26 mouse cellular contexts compared by ENCODE assay signal in the genomic region with DNA sequence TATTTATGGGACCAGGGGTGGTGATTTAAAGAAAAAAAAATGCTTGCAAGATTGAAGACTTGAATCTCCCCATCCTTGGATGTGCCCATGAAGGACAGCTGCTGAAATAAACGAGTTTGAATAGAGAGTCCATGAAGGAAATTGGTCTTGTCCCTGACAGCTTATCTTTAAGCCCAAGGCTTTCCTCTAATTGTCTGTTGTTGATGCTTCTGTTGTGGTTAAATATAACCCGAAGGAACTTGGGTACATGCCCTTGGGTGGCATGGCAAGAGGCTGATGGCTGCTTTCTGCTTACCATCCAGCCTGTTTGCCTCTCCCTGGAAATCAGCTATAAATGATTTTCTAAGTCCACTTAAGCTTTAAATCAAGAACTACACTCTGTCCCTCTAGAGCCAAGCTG.
DNase-seq lines count a peak whose midpoint lies in the region; ATAC-seq lines count a peak whose summit lies in the region.
"Had no signal": no experiment of that assay in that cellular context is flagged by ENCODE, and none has a peak within 500 bp of the region (broad histone marks: within the 10 kb centered on the region; RNA-seq: fewer than 3 reads in every experiment).

No protein-coding gene starts in this region.

- H3K9me3 ChIP-seq in lung, embryonic 16.5 days (ENCODE audit: control insufficient read depth, low read length), result no peaks in the 10 kb centered on the region
- no peaks in the 10 kb centered on the region for H3K9me3 ChIP-seq in heart, embryonic 12.5 days (replicated peaks)
- H3K9me3 ChIP-seq: embryonic facial prominence, embryonic 10.5 days; embryonic facial prominence, embryonic 13.5 days; forebrain, embryonic 12.5 days; forebrain, embryonic 15.5 days; heart, embryonic 10.5 days; hindbrain, embryonic 10.5 days; hindbrain, embryonic 13.5 days had no signal

- H3K4me3 ChIP-seq in lung, embryonic 16.5 days (ENCODE audit: low read length), result no peak overlapping the region
- no peak overlapping the region for H3K4me3 ChIP-seq in heart, embryonic 12.5 days
- H3K4me3 ChIP-seq: embryonic facial prominence, embryonic 10.5 days; embryonic facial prominence, embryonic 13.5 days; erythroblast, embryonic 14.5 days; forebrain, embryonic 12.5 days; forebrain, embryonic 15.5 days; heart, embryonic 10.5 days; hindbrain, embryonic 10.5 days; hindbrain, embryonic 13.5 days had no signal

- H3K27ac ChIP-seq in lung, embryonic 16.5 days (ENCODE audit: low read length), result peak overlapping the region; percentile 61; the same call in 1 of the 2 replicates
- H3K27ac ChIP-seq in heart, embryonic 12.5 days (ENCODE audit: poor library complexity, severe bottlenecking), result no peak overlapping the region
- H3K27ac ChIP-seq: embryonic facial prominence, embryonic 10.5 days; embryonic facial prominence, embryonic 13.5 days; forebrain, embryonic 12.5 days; forebrain, embryonic 15.5 days; heart, embryonic 10.5 days; hindbrain, embryonic 10.5 days; hindbrain, embryonic 13.5 days had no signal

- peak; percentile 38; the same call in 1 of the 2 replicates for ATAC-seq in lung, embryonic 16.5 days (ENCODE audit: low read depth)
- ATAC-seq in heart, embryonic 12.5 days (ENCODE audit: insufficient number of reproducible peaks, low FRiP score), result no peak
- ATAC-seq: hindbrain, embryonic 16.5 days had no signal

- no peak overlapping the region for H3K4me2 ChIP-seq in lung, embryonic 16.5 days (ENCODE audit: low read depth, low read length)
- no peak overlapping the region for H3K4me2 ChIP-seq in heart, embryonic 12.5 days
- H3K4me2 ChIP-seq: embryonic facial prominence, embryonic 13.5 days; forebrain, embryonic 12.5 days; forebrain, embryonic 15.5 days; hindbrain, embryonic 13.5 days had no signal

- no peak overlapping the region for H3K9ac ChIP-seq in lung, embryonic 16.5 days (ENCODE audit: low read length)
- no peak overlapping the region for H3K9ac ChIP-seq in heart, embryonic 12.5 days
- H3K9ac ChIP-seq: embryonic facial prominence, embryonic 13.5 days; forebrain, embryonic 12.5 days; forebrain, embryonic 15.5 days; hindbrain, embryonic 13.5 days had no signal

- H3K27me3 ChIP-seq in lung, embryonic 16.5 days (ENCODE audit: control insufficient read depth, insufficient read depth, low read depth, low read length), result no peaks in the 10 kb centered on the region
- no peaks in the 10 kb centered on the region for H3K27me3 ChIP-seq in heart, embryonic 12.5 days (replicated peaks)
- H3K27me3 ChIP-seq: embryonic facial prominence, embryonic 13.5 days; forebrain, embryonic 12.5 days; forebrain, embryonic 15.5 days; hindbrain, embryonic 13.5 days had no signal

- peak; percentile 23 for DNase-seq in ovary, adult 18-20 months (ENCODE audit: low spot score)
- no peak for DNase-seq in ovary, postnatal 14 days (ENCODE audit: low spot score)
- peak; percentile 41 for DNase-seq in lung, postnatal 14 days
- peak; percentile 24 to 46 for DNase-seq in lung, postnatal 4 days
- no peak for DNase-seq in right cerebral cortex, postnatal 25 days
- DNase-seq in T-cell, adult 2 months (ENCODE audit: low spot score), result no peak
- DNase-seq: adrenal gland, postnatal 10 days; adrenal gland, postnatal 36 days; cerebellum, adult 18-20 months; cerebellum, adult 9-10 months; cerebellum, postnatal 14 days; gastrocnemius, postnatal 25 days; heart, adult 18-20 months; heart, postnatal 10 days; heart, postnatal 36 days had no signal

- WGBS in lung, embryonic 16.5 days, result 33% methylated on average over 2 of the region's 2 CpGs
- 44% methylated on average over 2 of the region's 2 CpGs for WGBS in heart, embryonic 12.5 days

- H3K36me3 ChIP-seq in lung, embryonic 16.5 days (ENCODE audit: control insufficient read depth, insufficient read depth, low read length), result no peaks in the 10 kb centered on the region
- H3K36me3 ChIP-seq in heart, embryonic 12.5 days, result no peaks in the 10 kb centered on the region
- H3K36me3 ChIP-seq: embryonic facial prominence, embryonic 10.5 days; embryonic facial prominence, embryonic 13.5 days; forebrain, embryonic 12.5 days; forebrain, embryonic 15.5 days; heart, embryonic 10.5 days; hindbrain, embryonic 10.5 days; hindbrain, embryonic 13.5 days had no signal

- H3K4me1 ChIP-seq in lung, embryonic 16.5 days (replicated peaks; ENCODE audit: control insufficient read depth, insufficient read depth, low read length), result no peaks in the 10 kb centered on the region
- H3K4me1 ChIP-seq in heart, embryonic 12.5 days (replicated peaks), result 0 out of 2 replicates have a peak, but pooled peaks cover 5% of the 10 kb centered on the region
- H3K4me1 ChIP-seq: embryonic facial prominence, embryonic 10.5 days; embryonic facial prominence, embryonic 13.5 days; forebrain, embryonic 12.5 days; forebrain, embryonic 15.5 days; heart, embryonic 10.5 days; hindbrain, embryonic 10.5 days; hindbrain, embryonic 13.5 days had no signal

Comparison
In these comparisons a context has a peak if more than half of its experiments do, and no peak if none do; other contexts are left out.
1. DNase-seq: peak in ovary, adult 18-20 months (single experiment), lung, postnatal 14 days (single experiment) and lung, postnatal 4 days (2 of 2); none in ovary, postnatal 14 days (single experiment), right cerebral cortex, postnatal 25 days (single experiment) and T-cell, adult 2 months (single experiment).